Mouse (Mus musculus): ENCODE measurements around the gene Mtss1l.

Gene Mtss1l

DNA sequence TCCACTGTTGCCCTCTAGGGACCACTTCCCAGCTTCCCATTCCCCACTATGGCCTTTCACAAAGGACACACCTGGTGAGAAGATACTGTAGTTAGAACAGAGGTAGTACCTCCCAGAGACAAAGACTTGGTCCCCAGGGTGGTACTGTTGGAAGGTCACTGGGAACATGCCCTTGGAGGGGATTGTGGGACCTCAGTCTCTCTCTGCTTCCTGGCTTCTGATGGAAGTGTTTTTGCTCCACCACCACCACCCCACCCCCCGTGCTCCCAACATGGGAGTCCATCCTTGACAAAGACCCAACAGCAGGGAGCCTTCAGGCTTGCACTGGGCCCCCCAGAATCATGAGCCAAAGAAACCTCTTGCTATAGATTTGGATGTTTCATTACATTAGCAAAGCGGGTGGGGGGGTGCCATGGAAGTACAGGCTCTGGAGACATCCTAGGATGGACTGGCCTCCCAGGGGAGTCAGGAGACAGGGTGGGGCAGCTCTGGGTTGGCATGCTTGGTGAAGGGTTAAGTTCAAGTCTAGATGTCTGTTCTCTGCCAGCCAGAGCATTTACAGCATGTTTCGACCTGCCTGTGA, 14.9 kb upstream of the Mtss1l start:
- DNase-seq (ENCODE audit: low read depth, low spot score) = no peak

DNA sequence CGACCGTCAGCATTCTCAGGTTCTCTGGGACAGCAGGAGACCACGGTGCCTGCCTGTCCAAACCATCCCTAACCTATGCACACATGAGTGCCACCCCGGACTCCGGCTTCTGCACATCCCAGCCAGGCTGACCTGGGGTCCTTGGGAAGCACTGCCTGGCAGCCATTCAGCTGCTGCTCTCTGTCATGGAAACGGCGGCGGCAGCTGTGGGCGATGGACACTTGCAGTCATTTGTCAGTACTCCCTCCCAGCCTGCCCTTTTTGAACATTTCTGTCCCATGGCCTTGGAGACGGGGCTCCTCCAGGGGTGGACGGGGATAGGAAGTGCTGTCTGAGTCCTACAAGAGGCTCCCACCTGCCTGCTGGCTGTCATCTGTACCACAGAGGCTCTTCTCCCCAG, 12.8 kb upstream of the Mtss1l start:
- DNase-seq (ENCODE audit: low read depth, low spot score) = no peak

DNA sequence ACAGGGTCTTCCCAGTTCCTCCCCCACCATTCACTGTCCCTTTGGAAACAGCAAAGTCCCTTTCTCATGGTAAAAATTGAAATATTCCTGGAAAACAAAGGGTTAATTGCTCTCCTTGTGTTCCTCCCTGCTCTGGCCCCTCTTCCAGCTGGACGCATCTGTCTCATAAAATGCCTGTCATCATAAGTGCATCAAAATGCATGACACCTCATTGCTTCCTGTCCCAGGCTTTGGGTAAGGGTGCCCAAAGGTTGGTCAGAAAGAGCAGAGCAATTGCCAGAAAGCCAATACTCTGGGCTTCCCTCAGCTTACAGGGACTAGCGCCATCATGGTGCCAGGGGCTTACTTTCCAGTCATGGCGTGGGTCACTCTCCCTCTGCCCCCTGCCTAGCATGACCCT, 10.7 kb upstream of the Mtss1l start:
- DNase-seq (ENCODE audit: low read depth, low spot score) = no peak

DNA sequence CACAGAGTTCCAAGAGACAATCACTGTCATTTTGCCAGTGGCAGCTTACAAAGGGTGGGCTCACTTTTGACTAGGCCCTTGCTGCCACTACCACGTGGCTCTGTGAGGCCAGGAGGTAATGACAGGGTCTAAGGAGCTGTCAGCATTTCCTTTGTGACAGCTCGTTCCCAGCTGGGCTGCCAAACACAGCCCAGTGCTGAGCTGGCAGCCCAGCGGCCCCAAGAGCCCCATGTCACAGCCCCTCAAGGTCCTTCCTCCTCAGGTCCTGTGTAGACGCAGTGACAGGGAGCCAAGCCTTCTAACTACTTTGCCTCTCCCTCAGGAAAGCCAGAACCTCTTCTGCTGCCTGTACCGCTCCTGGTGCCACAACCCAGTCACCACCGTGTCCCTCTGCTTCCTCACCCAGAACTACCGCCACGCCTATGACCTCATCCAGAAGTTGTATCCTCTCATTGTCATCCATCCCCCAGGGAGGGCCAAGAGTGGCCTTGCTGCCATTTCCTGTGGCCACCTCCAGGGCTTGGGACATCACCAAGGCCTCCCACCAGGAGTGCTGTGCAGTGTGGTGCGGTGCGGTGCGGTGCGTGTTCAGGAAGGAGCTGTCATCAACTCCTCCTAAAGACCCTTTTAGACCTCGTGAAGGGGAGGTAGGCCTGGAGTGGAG, 9.9 kb upstream of the Mtss1l start:
- DNase-seq (ENCODE audit: low read depth, low spot score) = no peak

DNA sequence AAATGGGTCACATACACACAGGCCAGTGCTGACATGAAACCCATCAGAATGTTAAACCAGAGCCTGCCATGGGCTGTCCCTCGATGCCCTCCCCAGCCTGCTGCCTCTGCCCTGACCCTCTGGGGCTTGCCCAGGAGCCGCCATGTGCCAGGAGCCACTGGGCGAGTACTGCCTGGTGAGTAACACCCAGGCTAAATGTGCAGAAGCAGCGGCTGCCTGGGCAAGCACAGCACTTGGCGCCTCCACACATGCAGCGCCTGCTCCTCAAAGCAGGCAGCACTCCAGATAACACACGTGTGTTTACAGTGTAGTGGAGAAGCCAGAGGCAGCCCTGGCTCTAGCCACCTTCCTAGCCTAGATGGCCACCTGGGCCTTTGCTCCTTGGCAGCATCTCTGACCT, 8.2 kb upstream of the Mtss1l start:
- no peak for DNase-seq (ENCODE audit: low read depth, low spot score)

DNA sequence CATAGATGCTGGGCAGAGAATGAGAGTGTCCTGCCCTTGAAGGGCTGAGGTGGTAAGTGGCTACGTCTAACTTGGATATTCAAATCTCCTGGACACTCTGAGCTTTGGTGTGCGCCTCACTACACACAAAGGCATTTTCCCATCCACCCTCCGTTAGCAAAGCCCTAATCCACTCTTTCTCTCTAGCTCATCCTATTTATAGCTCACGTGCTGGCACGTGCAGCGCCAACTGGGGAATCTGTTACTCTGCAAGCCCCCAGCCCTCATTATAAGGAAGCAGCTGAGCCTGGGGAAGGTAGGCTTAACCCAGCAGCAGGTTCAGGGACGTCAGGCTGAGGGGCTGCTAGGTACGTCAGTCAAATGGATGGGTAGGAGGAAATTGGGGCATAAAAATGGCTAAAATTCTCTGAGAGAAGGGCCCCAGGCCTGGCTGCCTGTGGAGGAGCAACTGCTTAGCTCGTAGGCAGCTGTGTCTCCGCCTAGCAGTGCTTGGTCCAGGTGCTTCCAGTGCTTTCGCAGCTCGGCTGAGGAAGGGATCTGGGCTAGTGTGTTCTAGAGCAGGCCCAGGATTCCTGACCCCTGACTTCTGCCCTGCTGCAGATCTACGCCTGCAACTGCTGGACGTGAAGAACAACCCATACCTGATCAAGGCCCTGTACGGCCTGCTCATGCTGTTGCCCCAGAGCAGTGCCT, 6.3 kb upstream of the Mtss1l start:
- DNase-seq (ENCODE audit: low read depth, low spot score) = no peak

DNA sequence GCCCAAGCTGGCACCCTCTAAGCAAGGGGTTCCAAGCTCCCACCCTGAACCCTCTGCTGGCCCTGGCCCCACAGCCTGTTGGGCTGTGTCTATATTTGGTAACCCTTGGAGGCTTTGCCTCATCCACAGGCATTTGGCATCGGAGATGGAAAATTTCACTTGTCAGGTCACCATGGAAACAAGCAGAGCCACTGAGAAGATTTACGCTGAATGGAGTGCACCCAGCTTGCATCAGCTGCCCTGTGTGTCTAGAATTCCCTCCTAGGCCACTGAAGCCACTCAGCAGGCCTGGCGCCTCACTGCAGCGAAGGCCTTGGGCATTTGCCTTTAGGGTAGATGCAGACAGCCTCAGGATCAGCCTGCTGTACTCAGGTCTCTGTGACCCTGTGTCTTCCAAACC, 5.2 kb upstream of the Mtss1l start:
- DNase-seq (ENCODE audit: low read depth, low spot score) = no peak

DNA sequence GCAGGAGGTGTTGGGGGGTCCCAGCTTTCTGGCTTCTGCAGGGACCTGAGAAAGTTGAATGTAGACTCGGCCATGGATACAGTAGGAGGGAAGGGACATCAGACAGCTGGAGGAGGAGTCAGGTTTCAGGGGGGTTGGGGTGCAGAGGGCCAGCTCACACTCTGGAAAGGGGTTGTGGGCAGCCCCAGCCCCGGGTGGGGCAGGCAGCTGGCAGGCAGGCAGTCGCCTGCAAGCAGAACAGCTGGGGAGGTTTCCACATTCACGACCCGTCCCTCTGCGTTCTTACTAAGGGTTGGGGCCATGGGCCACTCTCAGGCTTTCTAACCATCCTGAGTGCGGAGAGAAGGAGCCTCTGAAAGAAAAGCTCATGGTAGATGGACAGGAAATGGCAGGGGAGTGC, 4.1 kb upstream of the Mtss1l start:
- DNase-seq (ENCODE audit: low read depth, low spot score) = no peak

DNA sequence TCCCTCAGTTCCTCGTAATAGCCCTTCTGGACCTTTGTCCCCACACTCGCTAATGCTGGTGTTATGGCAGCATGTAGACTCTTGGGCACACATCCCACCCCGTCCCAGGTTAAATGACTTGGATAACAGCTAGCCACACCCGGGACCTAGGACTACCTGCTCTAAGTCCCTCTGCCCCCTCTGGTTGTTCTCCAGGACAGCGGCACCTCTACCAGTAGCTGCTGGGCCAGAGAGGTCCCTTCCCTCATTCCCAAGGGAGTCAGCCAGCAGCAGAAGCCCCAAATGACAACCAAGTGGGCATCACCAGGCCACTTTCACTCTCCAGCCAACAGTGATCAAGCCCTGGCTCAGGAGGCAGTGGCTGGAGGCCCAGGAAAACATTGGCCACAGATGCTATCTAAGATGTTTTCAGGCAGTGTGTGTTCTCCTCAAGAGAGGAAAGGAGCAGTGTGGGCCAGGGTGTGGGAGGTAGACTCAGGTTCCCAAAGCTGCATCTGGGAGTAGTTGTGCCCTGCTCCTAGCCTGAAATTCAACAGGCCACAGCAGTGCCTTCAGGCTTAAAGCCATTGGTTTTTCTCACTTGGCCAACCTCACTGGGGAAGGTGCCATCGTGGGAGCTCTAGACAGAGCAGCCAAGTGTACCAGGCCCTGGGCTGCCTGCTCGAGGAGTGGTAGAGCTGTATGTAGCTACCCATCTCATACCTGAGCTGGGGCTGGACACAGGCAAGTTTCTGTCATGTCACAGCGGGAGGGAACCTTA, 2.9 kb upstream of the Mtss1l start:
- no peak for DNase-seq (ENCODE audit: low read depth, low spot score)

GRCm38 (mm10) chr8:110718969-110719670, 2.2 kb upstream of the Mtss1l start:
- DNase-seq (ENCODE audit: low read depth, low spot score) = no peak

- DNase-seq (ENCODE audit: low read depth, low spot score) = no peak
Measured at GRCm38 (mm10) chr8:110719898-110720653, 1.2 kb upstream of the Mtss1l start.

DNA sequence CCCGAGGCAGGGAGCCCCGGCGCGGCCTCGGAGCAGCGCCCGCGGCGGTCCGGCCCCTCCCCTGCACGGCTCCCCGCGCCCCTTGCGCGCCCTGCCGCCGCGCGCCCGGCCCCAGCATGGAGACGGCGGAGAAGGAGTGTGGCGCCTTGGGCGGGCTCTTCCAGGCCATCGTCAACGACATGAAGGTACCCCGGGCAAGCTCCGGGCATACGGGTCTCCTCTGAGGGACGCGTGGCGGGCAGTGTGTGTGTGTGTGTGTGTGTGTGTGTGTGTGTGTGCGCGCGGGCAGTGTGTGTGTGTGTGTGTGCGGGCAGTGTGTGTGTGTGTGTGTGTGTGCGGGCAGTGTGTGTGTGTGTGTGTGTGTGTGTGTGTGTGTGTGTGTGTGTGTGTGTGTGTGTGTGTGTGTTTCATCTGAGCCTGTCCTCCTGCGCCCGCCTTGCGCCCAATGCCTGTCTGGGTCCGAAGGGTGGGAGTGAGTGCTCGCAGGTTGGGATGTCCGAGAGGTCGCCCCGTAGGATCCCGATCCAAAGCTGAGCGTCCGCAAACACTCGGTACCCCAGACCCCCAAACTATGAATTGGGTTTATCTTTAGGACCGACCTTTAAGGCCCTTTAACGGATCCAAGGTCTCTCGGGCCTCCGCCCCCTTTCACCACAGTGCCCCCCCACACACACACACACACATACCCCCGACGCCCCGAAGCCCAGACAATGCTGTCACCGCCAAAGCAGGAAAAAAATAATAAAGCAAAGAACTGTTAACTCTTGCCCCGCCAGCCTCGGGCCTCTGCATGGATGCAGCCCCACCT, 534 bp downstream of the Mtss1l start:
- DNase-seq (ENCODE audit: low read depth, low spot score) = peak; percentile 22

- DNase-seq (ENCODE audit: low read depth, low spot score) = no peak
Measured at GRCm38 (mm10) chr8:110722414-110723011, 1.2 kb downstream of the Mtss1l start.

- DNase-seq (ENCODE audit: low read depth, low spot score) = no peak
Measured at GRCm38 (mm10) chr8:110724493-110724892, 3.2 kb downstream of the Mtss1l start.

GRCm38 (mm10) chr8:110725084-110725838, 4.0 kb downstream of the Mtss1l start:
- no peak for DNase-seq (ENCODE audit: low read depth, low spot score)

DNA sequence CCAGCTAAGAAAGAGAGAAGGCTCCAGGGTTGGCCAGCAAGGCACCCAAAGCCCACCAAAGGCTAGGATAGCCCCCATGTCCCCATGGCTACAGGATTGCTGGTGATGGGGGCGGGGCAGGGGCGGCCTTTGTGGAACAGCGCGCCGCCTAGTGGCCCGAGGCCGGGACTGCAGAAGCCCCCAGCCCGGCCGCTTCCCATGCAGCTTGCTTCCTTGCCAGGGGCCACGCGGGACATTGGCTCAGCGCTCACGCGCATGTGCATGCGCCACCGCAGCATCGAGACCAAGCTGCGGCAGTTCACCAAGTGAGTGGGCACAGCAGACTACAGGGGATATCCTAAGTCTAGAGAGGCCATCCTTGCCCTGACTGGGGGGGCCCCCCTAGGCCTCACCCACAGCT, 5.6 kb downstream of the Mtss1l start:
- peak; percentile 61 for DNase-seq (ENCODE audit: low read depth, low spot score)

- DNase-seq (ENCODE audit: low read depth, low spot score) = no peak
Measured at GRCm38 (mm10) chr8:110731346-110731859, 10.1 kb downstream of the Mtss1l start.

GRCm38 (mm10) chr8:110733036-110733435, 11.8 kb downstream of the Mtss1l start:
- DNase-seq (ENCODE audit: low read depth, low spot score) = no peak
